Mouse (Mus musculus): ENCODE measurements at regions not wholly inside any gene's neighbourhood (a gene's known extent, or its start where the extent isn't known, plus 50 kb on each side); places are given as distances from the start of the nearest gene placed in this dataset.

GRCm38 (mm10) chr15:93645950-93646349, 50.3 kb upstream of the Prickle1 start:
- DNase-seq (ENCODE audit: low spot score in 2 of 2) = no peak

Data from spleen, postnatal 14 days (tissue).